Mouse (Mus musculus) liver, adult 10 weeks (tissue): Measurements from ENCODE around the gene Vmn2r22. TPM values are rescaled to one million over a fixed set of nuclear protein-coding genes. Genes with fewer than 3 reads are reported as not detected.

Experiments
- polyA plus RNA-seq: library from polyadenylated mRNA; stranded (reverse); fragments of 350-450 nt; fragmentation: Illumina TruSeq; extraction: RNeasy Lipid Tissue Mini Kit (QIAGEN cat#74804); gene quantifications from one replicate; pipeline ENCODE4 v1.2.3, GENCODE M21; 2014; ENCODE audit warnings: low read depth, low replicate concordance

Vmn2r22 gene
- polyA plus RNA-seq, result not detected

GRCm38 (mm10) chr6:123650625-123651024, at the start of gene Vmn2r22:
Vmn2r22 (minus strand) TSS chr6:123650725.

Other genes with a start within 250 kb of the Vmn2r22 start
- gene Vmn2r20, start 232.6 kb downstream of the Vmn2r22 start, polyA plus RNA-seq, result not detected
- gene Vmn2r21, start 117.3 kb downstream of the Vmn2r22 start, polyA plus RNA-seq, result not detected
- gene Vmn2r23, start 51.9 kb upstream of the Vmn2r22 start, polyA plus RNA-seq, result not detected
- not detected for gene Vmn2r24, start 128.2 kb upstream of the Vmn2r22 start, polyA plus RNA-seq
- gene Vmn2r25, start 202.7 kb upstream of the Vmn2r22 start, polyA plus RNA-seq, result not detected